Mouse (Mus musculus): ENCODE measurements around the gene Ccnc.

GRCm38 (mm10) chr4:21776091-21776945 lies 48.8 kb downstream of the Ccnc start:
- TF ChIP-seq CTCF (IDR thresholded peaks at IDR 0.05; ENCODE audit: borderline replicate concordance, insufficient read depth, low read depth, low read length): no peak
- peak; percentile 85 for TF ChIP-seq POLR2A (IDR thresholded peaks at IDR 0.05; ENCODE audit: borderline replicate concordance, insufficient read depth, low read length)
